Mouse (Mus musculus): Measurements from ENCODE around the gene Dclk1. TPM values are rescaled to one million over a fixed set of nuclear protein-coding genes. Genes with fewer than 3 reads are reported as not detected.

Gene Dclk1
- polyA plus RNA-seq, 1 experiment from 2014 or later, result 99.0 TPM

GRCm38 (mm10) chr3:55539811-55540293, 297.7 kb downstream of the Dclk1 start:
- DNase-seq (ENCODE audit: low spot score) (no peak), ATAC-seq (ENCODE audit: insufficient read depth, low FRiP score, low TSS enrichment) (no peak)
- Histone ChIP-seq H3K27me3 (ENCODE audit: control insufficient read depth, insufficient read depth, low read length) (no peaks in the 10 kb centered on the region), H3K36me3 (ENCODE audit: control insufficient read depth, insufficient read depth, low read length) (no peaks in the 10 kb centered on the region), H3K4me2 (ENCODE audit: low read depth) (no peak overlapping the region), H3K27ac (ENCODE audit: low read depth, low read length) (no peak overlapping the region), H3K9ac (ENCODE audit: low read length) (no peak overlapping the region), H3K4me1 (ENCODE audit: control insufficient read depth, insufficient read depth, low read length) (peaks cover 11% of the 10 kb centered on the region; the same call in 1 of the 2 replicates), H3K9me3 (ENCODE audit: control insufficient read depth, low read length) (no peaks in the 10 kb centered on the region), H3K4me3 (ENCODE audit: low read depth, low read length) (no peak overlapping the region)
- 85% methylated on average over 12 of the region's 12 CpGs for WGBS

DNA sequence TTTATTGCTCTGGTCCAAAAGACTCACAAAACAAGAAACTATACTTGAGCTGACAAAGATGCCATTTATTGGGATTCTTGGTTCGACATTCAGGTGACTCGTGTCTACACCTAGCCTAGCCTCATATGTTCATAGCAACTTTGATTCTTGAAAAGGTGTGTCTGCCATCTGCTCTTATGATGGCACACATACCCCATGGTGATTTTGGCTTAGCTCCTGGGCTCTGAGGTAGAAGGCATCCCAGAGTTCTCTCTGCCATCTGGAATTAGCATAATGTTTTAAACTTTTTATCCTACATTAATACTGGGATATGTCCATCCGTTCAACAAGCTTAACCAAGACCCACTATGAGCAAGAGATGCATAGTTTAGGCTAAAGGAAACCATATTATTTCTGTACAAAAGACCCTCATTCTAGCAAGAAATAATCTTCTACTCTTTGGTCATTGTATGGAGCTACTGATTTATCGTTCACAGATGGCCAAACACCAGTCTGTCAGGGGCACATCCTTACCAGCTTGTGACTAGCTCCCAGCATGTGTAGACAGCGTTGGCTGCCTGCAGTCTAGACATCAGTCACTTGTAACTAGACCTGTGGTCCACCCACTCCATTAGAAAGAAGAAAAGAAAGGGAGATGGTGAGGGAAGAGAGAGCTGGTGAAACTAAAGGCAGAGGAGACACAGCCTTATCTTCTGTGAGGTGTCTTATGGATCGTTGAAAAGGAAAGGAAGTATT, 298.4 kb downstream of the Dclk1 start:
- Histone ChIP-seq H3K36me3 (ENCODE audit: control insufficient read depth, insufficient read depth, low read length) (no peaks in the 10 kb centered on the region), H3K4me1 (ENCODE audit: control insufficient read depth, insufficient read depth, low read length) (peaks cover 11% of the 10 kb centered on the region; the same call in 1 of the 2 replicates), H3K4me2 (ENCODE audit: low read depth) (no peak overlapping the region), H3K9me3 (ENCODE audit: control insufficient read depth, low read length) (no peaks in the 10 kb centered on the region), H3K27ac (ENCODE audit: low read depth, low read length) (no peak overlapping the region), H3K4me3 (ENCODE audit: low read depth, low read length) (no peak overlapping the region), H3K27me3 (ENCODE audit: control insufficient read depth, insufficient read depth, low read length) (no peaks in the 10 kb centered on the region), H3K9ac (ENCODE audit: low read length) (no peak overlapping the region)
- DNase-seq (ENCODE audit: low spot score) (no peak), ATAC-seq (ENCODE audit: insufficient read depth, low FRiP score, low TSS enrichment) (no peak)
- 86% methylated on average over 6 of the region's 6 CpGs for WGBS

DNA sequence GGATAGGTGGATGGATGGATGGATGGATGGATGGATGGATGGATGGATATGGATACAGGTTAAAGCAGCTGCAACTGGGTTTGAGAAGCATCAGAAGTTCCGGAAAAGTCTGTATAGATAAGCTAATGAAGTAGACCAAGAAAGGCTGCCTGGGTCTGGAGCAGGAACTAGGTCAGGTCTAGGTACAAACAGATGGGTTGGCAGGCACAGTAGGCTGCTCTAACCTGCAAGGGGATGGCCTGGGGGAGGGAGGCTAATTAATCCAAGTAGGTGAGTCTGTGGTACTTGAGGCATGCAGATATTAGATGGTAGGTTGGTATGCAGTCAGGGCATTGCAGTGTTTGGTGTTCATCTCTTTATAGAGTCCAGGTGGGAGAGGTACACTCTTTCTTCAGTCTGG, 299.6 kb downstream of the Dclk1 start:
- Histone ChIP-seq H3K9ac (ENCODE audit: low read length) (no peak overlapping the region; the same call in 1 of the 2 replicates), H3K9me3 (ENCODE audit: control insufficient read depth, low read length) (no peaks in the 10 kb centered on the region), H3K36me3 (ENCODE audit: control insufficient read depth, insufficient read depth, low read length) (no peaks in the 10 kb centered on the region), H3K4me1 (ENCODE audit: control insufficient read depth, insufficient read depth, low read length) (peaks cover 11% of the 10 kb centered on the region; the same call in 1 of the 2 replicates), H3K27ac (ENCODE audit: low read depth, low read length) (no peak overlapping the region), H3K4me3 (ENCODE audit: low read depth, low read length) (no peak overlapping the region), H3K4me2 (ENCODE audit: low read depth) (no peak overlapping the region), H3K27me3 (ENCODE audit: control insufficient read depth, insufficient read depth, low read length) (no peaks in the 10 kb centered on the region)
- ATAC-seq (ENCODE audit: insufficient read depth, low FRiP score, low TSS enrichment) (no peak), DNase-seq (ENCODE audit: low spot score) (no peak)
- WGBS, result 97% methylated on average over 1 of the region's 1 CpGs

- no peak overlapping the region for H3K4me3 ChIP-seq (ENCODE audit: low read depth, low read length)
- no peak for DNase-seq (ENCODE audit: low spot score)
- no peaks in the 10 kb centered on the region for H3K36me3 ChIP-seq (ENCODE audit: control insufficient read depth, insufficient read depth, low read length)
- WGBS, result 12% methylated on average over 8 of the region's 8 CpGs
- ATAC-seq (ENCODE audit: insufficient read depth, low FRiP score, low TSS enrichment), result no peak
- H3K4me1 ChIP-seq (ENCODE audit: control insufficient read depth, insufficient read depth, low read length), result peaks cover 11% of the 10 kb centered on the region; the same call in 1 of the 2 replicates
- no peaks in the 10 kb centered on the region for H3K27me3 ChIP-seq (ENCODE audit: control insufficient read depth, insufficient read depth, low read length)
- no peak overlapping the region for H3K4me2 ChIP-seq (ENCODE audit: low read depth)
- H3K9ac ChIP-seq (ENCODE audit: low read length), result no peak overlapping the region; the same call in 1 of the 2 replicates
- H3K9me3 ChIP-seq (ENCODE audit: control insufficient read depth, low read length), result no peaks in the 10 kb centered on the region
- H3K27ac ChIP-seq (ENCODE audit: low read depth, low read length), result no peak overlapping the region
Observed at GRCm38 (mm10) chr3:55542310-55542709, 300.1 kb downstream of the Dclk1 start.

DNA sequence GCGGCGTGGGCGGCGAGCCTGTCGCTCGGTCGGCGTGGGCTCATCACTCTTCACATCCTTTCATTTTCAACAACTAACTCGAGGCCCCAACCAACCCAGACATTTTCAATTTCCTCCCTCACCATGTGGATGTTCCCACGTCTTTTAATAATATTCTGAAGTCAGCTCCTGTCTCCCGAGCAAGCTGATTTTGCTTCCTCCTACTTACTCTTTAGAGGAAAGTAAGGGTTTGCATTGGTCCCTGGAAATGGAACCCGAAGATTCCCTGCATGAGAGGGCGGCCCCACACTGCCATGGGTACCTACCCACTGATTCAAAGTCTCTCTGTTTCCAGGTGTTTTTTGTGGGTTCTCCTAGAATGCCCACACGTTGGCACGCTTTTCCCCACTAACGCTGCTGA, 300.8 kb downstream of the Dclk1 start:
- no peaks in the 10 kb centered on the region for H3K36me3 ChIP-seq (ENCODE audit: control insufficient read depth, insufficient read depth, low read length)
- no peaks in the 10 kb centered on the region for H3K27me3 ChIP-seq (ENCODE audit: control insufficient read depth, insufficient read depth, low read length)
- H3K4me2 ChIP-seq (ENCODE audit: low read depth), result no peak overlapping the region
- H3K4me3 ChIP-seq (ENCODE audit: low read depth, low read length), result no peak overlapping the region
- 86% methylated on average over 16 of the region's 16 CpGs for WGBS
- no peak overlapping the region for H3K9ac ChIP-seq (ENCODE audit: low read length)
- DNase-seq (ENCODE audit: low spot score) (no peak), ATAC-seq (ENCODE audit: insufficient read depth, low FRiP score, low TSS enrichment) (no peak)
- peaks cover 11% of the 10 kb centered on the region; the same call in 1 of the 2 replicates for H3K4me1 ChIP-seq (ENCODE audit: control insufficient read depth, insufficient read depth, low read length)
- H3K27ac ChIP-seq (ENCODE audit: low read depth, low read length), result no peak overlapping the region
- H3K9me3 ChIP-seq (ENCODE audit: control insufficient read depth, low read length), result no peaks in the 10 kb centered on the region

- Histone ChIP-seq H3K9ac (ENCODE audit: low read length) (no peak overlapping the region), H3K36me3 (ENCODE audit: control insufficient read depth, insufficient read depth, low read length) (no peaks in the 10 kb centered on the region), H3K4me1 (ENCODE audit: control insufficient read depth, insufficient read depth, low read length) (peaks cover 11% of the 10 kb centered on the region; the same call in 1 of the 2 replicates), H3K27me3 (ENCODE audit: control insufficient read depth, insufficient read depth, low read length) (no peaks in the 10 kb centered on the region), H3K4me3 (ENCODE audit: low read depth, low read length) (no peak overlapping the region), H3K4me2 (ENCODE audit: low read depth) (no peak overlapping the region), H3K27ac (ENCODE audit: low read depth, low read length) (no peak overlapping the region), H3K9me3 (ENCODE audit: control insufficient read depth, low read length) (no peaks in the 10 kb centered on the region)
- 47% methylated on average over 13 of the region's 13 CpGs for WGBS
- DNase-seq (ENCODE audit: low spot score), result no peak
- no peak for ATAC-seq (ENCODE audit: insufficient read depth, low FRiP score, low TSS enrichment)
Observed at GRCm38 (mm10) chr3:55543929-55544684, 301.9 kb downstream of the Dclk1 start.

- no peaks in the 10 kb centered on the region for H3K9me3 ChIP-seq (ENCODE audit: control insufficient read depth, low read length)
- 62% methylated on average over 3 of the region's 3 CpGs for WGBS
- H3K27ac ChIP-seq (ENCODE audit: low read depth, low read length), result no peak overlapping the region
Observed at GRCm38 (mm10) chr3:55545296-55545695, 303.1 kb downstream of the Dclk1 start.

DNA sequence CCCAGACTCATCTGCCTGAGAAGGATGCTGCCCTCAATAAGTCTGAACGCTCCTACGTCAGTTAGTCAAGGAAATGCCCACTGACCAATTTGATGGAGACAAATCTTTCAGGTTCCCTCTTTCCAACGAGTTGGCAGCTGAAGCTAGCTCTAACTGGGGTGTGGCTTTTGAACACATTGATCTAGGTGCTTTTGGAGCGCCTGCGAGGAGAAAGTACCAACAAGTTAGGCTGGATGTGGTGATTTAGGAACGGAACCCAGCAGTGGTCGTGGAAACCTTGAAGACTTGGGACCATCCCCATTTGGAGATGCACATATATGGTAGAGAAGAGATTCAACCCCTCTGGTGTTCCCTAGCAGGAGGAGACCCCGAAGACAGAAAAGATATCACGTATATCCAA, 303.8 kb downstream of the Dclk1 start:
- no peak overlapping the region for H3K4me3 ChIP-seq (ENCODE audit: low read depth, low read length)
- H3K4me1 ChIP-seq (ENCODE audit: control insufficient read depth, insufficient read depth, low read length), result peaks cover 11% of the 10 kb centered on the region; the same call in 1 of the 2 replicates
- H3K36me3 ChIP-seq (ENCODE audit: control insufficient read depth, insufficient read depth, low read length), result no peaks in the 10 kb centered on the region
- no peak overlapping the region for H3K4me2 ChIP-seq (ENCODE audit: low read depth)
- no peaks in the 10 kb centered on the region for H3K9me3 ChIP-seq (ENCODE audit: control insufficient read depth, low read length)
- no peak overlapping the region for H3K27ac ChIP-seq (ENCODE audit: low read depth, low read length)
- H3K27me3 ChIP-seq (ENCODE audit: control insufficient read depth, insufficient read depth, low read length), result no peaks in the 10 kb centered on the region
- WGBS, result 90% methylated on average over 9 of the region's 9 CpGs
- H3K9ac ChIP-seq (ENCODE audit: low read length), result no peak overlapping the region
- DNase-seq (ENCODE audit: low spot score) (no peak), ATAC-seq (ENCODE audit: insufficient read depth, low FRiP score, low TSS enrichment) (no peak)

More at GRCm38 (mm10) chr3:55545296-55545695, 303.1 kb downstream of the Dclk1 start:
- no peak overlapping the region for H3K4me2 ChIP-seq (ENCODE audit: low read depth)
- H3K9ac ChIP-seq (ENCODE audit: low read length), result no peak overlapping the region
- peaks cover 11% of the 10 kb centered on the region; the same call in 1 of the 2 replicates for H3K4me1 ChIP-seq (ENCODE audit: control insufficient read depth, insufficient read depth, low read length)
- ATAC-seq (ENCODE audit: insufficient read depth, low FRiP score, low TSS enrichment) (no peak), DNase-seq (ENCODE audit: low spot score) (no peak)
- no peaks in the 10 kb centered on the region for H3K36me3 ChIP-seq (ENCODE audit: control insufficient read depth, insufficient read depth, low read length)
- no peaks in the 10 kb centered on the region for H3K27me3 ChIP-seq (ENCODE audit: control insufficient read depth, insufficient read depth, low read length)
- H3K4me3 ChIP-seq (ENCODE audit: low read depth, low read length), result no peak overlapping the region

Data from neural tube, embryonic 11.5 days (tissue).